Mouse (Mus musculus) embryo, embryonic 11 days (tissue): ENCODE measurements around the gene Ets1.

Source experiments
- DNase-seq: peaks from one replicate; pipeline ENCODE4 v3.0.0-alpha.2; 2015

Gene Ets1

DNA sequence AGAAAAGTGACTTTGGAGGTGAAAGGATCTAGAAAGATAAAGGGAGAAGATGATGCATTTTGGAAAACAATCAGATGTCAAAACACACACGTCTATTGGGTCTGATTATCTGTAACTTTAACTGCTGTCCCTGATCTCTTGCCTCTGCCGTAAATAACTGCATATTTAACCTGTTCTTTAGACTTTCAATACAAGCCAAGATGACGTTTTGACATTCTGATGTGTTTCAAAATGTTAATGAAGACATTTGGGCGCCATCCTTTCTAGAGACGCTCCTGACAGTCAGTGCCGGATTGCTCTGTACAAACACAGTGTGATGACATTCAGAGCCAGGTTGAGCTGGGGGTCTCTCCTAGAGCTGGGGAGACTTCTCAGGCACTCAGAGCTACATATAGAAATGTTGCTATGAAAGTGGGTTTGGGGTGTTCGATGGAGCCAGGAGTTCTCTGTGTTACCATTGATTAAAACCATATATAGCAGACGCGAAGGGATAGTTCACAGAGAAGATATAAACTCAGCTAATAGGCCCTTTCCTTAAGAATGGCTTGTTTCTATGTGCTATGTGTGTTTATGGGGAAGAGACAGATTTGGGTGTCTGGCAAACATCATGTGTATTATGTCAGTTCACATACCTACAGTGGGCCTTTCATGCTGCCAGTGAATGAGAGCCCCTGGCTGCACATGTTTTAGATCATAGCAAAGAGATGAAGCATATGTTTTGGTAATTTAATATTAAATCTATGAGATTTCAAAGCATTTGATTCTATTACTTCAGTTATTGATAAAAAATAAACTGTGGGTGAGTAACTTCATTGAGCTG, 61.5 kb downstream of the Ets1 start:
- DNase-seq = no peak

- no peak for DNase-seq
These were observed 62.7 kb downstream of the Ets1 start for GRCm38 (mm10) chr9:32698766-32699165.

DNA sequence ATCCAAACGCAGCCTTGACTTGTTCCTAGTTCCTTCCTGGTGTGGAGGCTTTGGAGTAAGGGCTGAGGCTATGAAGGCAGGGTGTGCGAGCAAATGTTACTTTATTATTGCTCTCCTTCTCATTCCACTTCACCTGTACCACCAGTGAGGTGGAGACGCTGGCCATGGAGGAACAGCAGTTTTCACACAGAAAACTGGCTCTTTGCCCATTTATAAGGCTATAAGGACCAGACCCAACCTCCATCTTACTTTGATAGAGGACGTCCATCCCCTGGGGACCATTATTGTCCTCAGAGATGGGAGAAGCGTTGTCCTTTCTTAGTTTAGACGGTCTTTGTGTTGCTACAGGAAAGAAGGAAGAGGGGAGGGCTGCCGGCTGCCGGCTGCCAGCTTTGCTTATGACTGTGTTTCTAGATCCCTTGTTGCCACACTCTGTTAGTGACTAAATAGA, 63.4 kb downstream of the Ets1 start:
- no peak for DNase-seq

DNA sequence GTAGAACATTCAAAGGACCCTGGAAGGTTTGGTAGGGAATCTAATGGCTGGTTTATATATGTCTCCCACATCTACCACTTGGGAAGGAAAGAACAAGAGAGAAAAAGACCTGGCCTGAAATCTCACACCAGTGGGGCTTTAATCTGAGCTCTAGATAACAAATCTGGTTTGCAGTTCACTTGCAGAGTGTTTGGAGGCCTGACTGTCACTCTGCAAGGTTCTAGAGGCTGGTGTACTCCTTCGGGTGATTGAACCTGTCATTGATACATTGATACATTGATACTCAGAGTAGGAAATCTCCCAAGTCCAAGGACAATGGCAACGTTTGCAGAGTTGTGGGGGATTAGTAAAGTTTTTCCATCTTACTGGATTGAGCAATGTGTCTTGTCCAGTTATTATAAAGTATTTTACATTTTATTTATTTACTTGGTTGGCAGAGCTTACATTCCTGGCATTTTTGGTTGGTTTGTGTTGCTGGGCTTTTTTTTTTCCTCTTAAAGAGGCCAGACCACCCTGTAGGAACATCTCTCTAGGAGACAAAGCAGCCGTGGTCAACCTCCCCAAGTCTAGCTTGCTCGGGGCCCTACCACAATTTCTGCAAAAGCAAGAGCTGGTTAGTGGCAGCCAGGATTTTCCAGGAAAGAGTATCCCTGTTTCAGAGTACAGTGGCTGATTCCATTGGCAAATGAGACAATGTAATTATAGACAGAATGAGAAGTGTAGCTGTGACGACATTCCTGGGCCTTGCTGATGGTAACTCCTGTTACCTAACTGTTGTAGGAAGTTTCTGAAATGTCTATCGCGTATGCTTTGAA, 64.3 kb downstream of the Ets1 start:
- no peak for DNase-seq

GRCm38 (mm10) chr9:32701126-32701997, 65.3 kb downstream of the Ets1 start:
- DNase-seq = no peak

- DNase-seq = no peak
These were observed 65.9 kb downstream of the Ets1 start for GRCm38 (mm10) chr9:32701998-32702305.

DNA sequence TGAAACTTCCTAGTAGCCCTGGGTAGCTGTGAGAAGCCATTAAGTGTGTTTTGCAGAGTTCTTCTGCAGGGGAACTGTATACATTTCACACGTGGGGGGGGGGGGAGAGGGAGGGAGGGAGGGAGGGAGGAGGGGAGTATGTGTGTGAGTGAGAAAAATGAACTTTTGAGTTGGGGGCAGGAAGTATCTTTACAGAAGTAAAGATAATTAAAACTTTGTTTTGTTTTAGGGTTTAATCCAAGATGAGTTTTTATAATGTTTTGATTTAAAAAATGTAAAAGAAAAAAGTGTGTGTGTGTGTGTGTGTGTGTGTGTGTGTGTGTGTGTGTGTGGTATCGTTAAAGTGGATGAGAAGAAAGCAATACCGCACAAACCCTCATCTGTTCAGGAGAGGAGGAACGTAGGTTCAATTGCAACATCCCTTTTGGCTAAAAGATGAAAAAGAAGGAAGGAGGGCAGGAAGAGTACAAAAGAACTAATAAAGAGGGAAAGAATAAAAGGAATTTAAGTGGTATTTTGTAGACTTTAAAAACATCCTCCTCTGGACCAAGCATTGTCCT, 66.9 kb downstream of the Ets1 start:
- DNase-seq = no peak

DNA sequence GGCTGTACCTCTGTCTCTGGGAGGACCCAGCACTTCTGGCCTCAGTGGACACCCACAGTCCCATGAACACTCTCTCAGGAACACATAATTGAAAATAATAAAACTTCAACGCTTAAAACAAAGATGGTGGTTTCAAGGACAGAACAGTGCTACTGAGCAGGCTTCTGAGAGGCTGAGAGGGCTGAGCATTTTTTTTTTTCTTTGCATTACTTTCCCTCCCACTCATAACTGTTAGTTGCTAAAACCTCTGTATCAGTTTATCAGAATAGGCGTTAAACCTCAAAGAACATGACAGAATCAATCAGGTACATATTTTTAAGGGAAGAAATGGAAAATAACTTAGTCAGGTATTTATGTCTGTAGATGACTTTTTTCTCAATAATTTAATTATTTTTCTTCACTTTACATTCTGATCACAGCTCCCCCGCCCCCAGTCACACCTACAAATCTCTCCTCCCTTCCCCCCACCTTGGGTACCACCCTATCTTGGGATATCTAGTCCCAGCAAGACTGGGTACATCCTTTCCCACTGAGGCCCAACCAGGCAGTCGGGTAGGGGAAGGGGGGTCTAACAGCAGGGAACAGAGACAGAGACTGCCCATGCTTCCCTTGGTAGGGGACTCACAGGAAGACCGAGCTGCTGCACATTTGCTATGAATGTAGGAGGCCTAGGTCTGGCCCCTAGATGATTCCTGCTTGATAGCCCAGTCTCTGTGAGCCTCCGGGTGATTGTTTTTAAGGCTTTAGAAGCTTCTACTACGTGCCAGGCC, 68.1 kb downstream of the Ets1 start:
- DNase-seq = no peak

DNA sequence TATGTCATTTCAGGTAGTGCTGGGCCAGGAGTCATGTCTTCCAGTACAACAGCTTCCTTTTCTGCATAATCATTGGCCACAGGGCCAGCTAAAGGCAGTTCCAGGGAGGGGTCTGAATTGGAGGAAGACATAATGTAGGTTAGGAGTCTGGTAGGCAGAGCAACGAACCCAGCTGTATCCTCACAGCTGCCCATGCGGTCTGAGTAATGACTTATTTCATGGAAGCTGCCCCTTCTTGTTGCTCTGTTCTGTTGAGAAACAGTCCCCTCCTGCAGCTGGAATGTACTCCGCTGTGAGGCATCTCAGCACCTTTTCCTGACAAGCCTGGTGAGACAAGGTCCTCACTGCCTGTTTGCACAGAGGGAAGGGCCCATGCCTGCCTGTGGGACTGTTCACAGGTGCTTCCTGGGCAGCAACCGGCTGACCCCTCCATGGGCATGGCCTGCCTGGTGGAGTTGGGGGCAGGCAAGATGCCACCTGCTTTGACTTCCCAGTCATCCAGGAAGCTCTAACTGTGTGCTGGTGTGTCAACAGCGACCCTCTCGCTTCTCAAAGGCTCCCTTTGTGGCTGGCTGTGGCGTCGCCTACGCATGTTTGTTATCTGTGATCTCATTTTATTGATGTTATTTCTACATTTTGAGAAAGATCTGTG, 69.9 kb downstream of the Ets1 start:
- no peak for DNase-seq

GRCm38 (mm10) chr9:32707436-32707835, 71.4 kb downstream of the Ets1 start:
- DNase-seq = no peak

- no peak for DNase-seq
These were observed 72.5 kb downstream of the Ets1 start for GRCm38 (mm10) chr9:32708491-32708890.

DNA sequence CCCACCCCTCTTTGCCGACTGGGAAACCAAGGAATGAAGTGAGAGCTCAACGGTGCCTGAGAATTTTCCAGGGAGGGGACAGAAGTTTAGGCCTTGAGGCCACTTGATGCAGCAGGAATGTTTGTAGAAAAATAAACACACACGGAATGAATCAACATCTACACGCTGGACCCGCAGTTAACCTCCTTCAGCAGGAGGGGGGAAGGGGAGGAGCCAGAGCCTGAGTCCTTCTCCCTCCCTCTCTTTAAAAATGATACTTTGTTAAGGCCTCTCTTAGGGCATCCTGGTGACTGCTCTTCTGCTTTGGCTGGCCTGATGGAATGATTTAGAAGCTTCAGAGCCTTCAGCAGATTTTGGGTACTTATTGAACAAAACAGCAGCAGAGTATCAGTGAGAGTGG, 73.3 kb downstream of the Ets1 start:
- peak; percentile 50 for DNase-seq

DNA sequence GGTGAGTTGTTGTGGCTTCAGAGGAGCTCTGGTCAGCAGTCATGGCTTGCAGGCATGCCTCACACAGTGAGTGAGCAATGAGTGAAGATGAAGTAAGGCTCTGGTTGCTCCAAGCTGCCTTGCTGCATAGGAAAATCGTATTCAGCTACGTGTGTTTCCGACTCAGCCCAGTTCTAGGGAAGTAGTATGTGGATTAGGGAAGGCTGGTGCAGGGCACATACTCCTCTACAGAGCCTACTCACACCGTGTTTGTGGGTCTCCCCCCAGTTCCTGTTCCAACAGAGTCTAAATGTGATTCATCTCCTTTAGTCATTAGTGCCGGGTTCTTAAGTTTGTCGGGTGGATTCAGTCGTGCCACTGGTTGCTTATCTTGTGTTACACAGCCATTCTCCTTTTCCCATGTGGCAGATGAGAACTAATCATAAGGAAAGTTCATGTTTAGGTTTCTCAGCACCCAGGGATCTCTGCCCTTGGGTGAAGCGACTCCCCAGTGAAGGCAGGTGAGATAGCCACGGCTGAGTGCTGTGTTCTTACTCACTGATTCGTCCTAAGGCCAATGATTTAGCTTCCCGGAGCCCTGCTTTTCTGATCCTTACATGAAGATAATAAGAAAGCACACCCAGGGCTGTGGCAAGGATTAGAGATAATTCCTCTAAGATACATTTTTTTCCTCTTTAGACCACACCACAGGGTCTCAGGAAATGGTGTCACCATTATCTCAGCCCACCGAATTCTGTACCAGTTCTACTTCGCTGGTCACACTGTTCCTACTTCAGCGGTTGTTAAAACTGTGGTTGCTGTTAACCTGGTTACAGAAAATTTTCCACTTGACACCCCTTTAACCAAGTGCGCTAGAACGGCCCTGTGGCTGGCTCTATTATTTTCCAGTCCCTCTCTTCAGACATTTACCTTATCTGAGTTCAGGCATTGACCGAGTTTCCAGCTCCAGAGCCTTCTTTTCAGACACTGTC, 74.0 kb downstream of the Ets1 start:
- no peak for DNase-seq

GRCm38 (mm10) chr9:32710987-32711652, 75.1 kb downstream of the Ets1 start:
- DNase-seq = no peak

GRCm38 (mm10) chr9:32711768-32712167, 75.7 kb downstream of the Ets1 start:
- no peak for DNase-seq

DNA sequence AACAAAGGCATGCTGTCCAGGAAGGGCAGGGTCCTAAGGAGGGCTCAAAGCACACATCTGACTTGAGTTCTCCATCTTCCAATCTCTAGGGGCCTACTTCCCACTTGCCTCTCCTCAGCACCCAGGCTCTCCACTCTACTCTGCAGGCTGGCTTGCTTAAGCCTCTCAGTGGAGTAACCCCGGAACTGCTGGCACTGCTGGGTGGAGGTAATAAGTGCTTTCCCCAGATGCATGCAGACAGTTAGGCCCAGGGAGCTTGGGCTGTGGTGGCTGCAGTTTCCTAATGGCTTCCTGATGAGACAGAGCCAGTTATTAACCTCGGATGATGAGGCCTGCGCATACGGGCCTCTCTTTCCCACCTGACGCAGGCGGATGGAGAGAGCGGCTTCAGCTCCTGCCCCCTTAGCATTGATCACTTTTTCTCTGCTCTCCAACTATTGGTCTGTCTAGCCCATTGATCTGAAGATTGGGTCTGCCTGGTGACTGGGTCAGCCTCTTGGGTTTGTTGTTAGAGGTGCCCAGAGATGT, 76.4 kb downstream of the Ets1 start:
- no peak for DNase-seq

- no peak for DNase-seq
These were observed 77.1 kb downstream of the Ets1 start for GRCm38 (mm10) chr9:32713106-32713505.

DNA sequence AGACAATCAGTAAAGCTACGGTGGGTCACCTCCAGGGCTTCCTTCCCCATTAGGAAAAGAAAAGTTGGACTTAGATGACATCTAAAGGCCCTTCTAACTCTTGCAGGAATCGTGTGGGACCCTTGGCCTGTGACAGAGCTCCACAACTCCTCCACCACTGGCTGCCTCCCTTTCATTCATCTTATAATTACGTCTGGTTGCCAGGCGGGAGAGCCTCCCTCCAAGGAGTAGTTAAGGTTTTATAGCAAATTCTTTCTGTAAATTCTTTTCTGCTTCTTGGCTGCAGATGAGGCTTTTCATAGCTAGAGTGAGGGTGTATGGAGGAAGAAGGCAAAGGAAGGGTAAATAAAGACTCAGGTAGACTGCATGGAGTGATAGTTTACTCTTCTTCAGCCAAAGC, 77.8 kb downstream of the Ets1 start:
- DNase-seq = no peak

DNA sequence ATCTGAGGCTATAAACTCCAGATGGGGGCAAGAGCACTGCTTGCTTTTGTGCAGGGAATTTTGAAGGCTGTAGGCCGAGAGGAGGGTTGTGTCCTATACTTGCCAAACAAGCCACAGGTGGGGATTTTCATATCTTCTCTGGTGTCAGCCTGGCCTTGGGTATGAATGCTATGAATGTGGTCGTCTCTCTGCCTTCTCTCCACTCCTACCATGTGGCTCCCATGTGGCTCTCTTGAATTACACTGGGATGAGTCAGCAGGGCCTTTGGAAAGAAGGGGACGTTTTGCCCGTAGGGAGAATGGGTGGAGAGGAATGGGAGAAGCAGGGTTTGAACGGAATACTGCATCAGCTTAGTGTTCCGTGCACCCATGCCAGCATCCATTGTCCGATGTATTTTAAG, 78.5 kb downstream of the Ets1 start:
- DNase-seq = no peak
